Mouse (Mus musculus) lung, adult 2 months (tissue): Measurements from ENCODE around the gene Hbb-bt. TPM values are rescaled to one million over a fixed set of nuclear protein-coding genes. Genes with fewer than 3 reads are reported as not detected.
"Not testable (repeated sequence)": the region's sequence is repeated elsewhere in the genome, so short reads cannot be mapped to it uniquely, and the experiment has no call there.

ENCODE experiments used
- DNase-seq: peaks from one replicate; pipeline ENCODE4 v3.0.0; 2022
- H3K4me1 ChIP-seq: fragments of 200-500 bp; 2 replicates; pipeline ENCODE4 v1.6.1; 2011; ENCODE audit warnings: low read length; ENCODE audit not compliant: control insufficient read depth, insufficient read depth
- H3K4me3 ChIP-seq: fragments of 200-500 bp; replicated peaks from 2 replicates; pipeline ENCODE3; 2011; ENCODE audit warnings: low read depth, mild to moderate bottlenecking, control low read depth, low read length; ENCODE audit errors: extremely low read depth
- CTCF ChIP-seq: fragments of 200-500 bp; IDR thresholded peaks from 2 replicates; pipeline ENCODE4 v1.5.1; 2011; ENCODE audit warnings: mild to moderate bottlenecking, low read length, control low read depth; ENCODE audit not compliant: insufficient read depth
- POLR2A ChIP-seq: fragments of 200-500 bp; IDR thresholded peaks from 2 replicates; pipeline ENCODE4 v1.6.1; 2011; ENCODE audit warnings: low read depth, mild to moderate bottlenecking, control low read depth, low read length, borderline replicate concordance; ENCODE audit errors: extremely low read depth
- WGBS: fragments of 180-500 bp; shearing (Covaris S2); methylation state at CpG from one replicate; pipeline ENCODE4 v1.1.7; 2018; 5-methylcytosine and 5-hydroxymethylcytosine counted together
- polyA plus RNA-seq: library from polyadenylated mRNA; depleted of rRNA; stranded (reverse); fragments of >200 nt; gene quantifications from 2 replicates; pipeline ENCODE4 v1.2.3, GENCODE M21; 2012; rRNA removed

The Hbb-bt gene
- 1,037 and 2,074 TPM in 2 replicates for polyA plus RNA-seq

GRCm38 (mm10) chr7:103813766-103814165 lies at the start of gene Hbb-bt:
Hbb-bt (minus strand) TSS chr7:103813996.
- DNase-seq = no peak
- no peaks in the 10 kb centered on the region for H3K4me1 ChIP-seq
- H3K4me3 ChIP-seq = no peak within 1 kb of the TSS
- TF ChIP-seq CTCF = no peak
- no peak for TF ChIP-seq POLR2A
- 86% methylated on average over 3 of the region's 3 CpGs for WGBS

DNA sequence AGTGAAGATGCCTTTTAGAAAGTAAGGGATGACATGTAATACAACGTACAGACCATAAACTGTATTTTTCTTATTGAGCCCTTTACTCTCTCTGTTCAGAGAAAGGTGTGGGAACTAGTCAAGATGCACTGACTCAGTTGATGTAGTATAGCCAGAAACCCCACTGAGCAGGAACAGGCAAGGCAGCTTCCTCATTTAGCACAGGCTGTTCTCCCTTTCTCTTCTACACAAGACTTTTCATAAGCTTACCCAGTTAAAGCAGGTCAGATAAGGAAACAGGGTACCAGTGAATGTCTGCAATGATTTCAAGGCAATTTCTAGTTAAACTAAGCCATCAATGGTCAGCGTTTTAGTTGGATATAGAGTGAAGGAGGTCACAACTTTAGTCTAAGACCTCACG lies 47.7 kb upstream of the Hbb-bt start:
- H3K4me1 ChIP-seq = no peaks in the 10 kb centered on the region
- TF ChIP-seq CTCF (no peak), POLR2A (no peak)
- 77% methylated on average over 3 of the region's 3 CpGs for WGBS

DNA sequence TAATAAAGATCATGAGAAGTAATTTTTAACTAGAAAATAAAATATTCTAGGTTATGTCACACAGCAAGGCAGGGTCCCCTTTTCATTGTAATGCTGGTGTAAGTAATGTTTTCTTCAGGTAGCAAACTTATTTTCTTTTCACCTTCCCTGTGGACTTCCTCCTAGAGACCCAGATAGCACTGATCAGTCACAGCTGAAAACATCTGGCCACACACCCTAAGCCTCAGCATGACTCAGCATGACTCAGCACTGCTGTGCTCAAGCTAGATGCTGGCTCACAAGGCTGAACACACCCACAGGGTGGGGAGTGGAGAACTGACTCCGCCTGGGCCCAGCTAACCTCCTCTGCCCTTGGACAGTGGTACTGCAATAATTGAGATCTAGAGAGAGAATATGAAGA lies 47.1 kb upstream of the Hbb-bt start:
- no peak for TF ChIP-seq POLR2A
- no peak for TF ChIP-seq CTCF
- WGBS = 29% methylated on average over 1 of the region's 1 CpGs
- no peak overlapping the region for H3K4me3 ChIP-seq
- no peak for DNase-seq
- H3K4me1 ChIP-seq = no peaks in the 10 kb centered on the region

More for the DNA sequence above, 47.7 kb upstream of the Hbb-bt start:
- no peak for DNase-seq
- H3K4me3 ChIP-seq = no peak overlapping the region

GRCm38 (mm10) chr7:103859076-103859475 lies 45.3 kb upstream of the Hbb-bt start:
- Histone ChIP-seq H3K4me3 (no peak overlapping the region), H3K4me1 (no peaks in the 10 kb centered on the region)
- no peak for DNase-seq
- TF ChIP-seq POLR2A (no peak), CTCF (no peak)
- 39% methylated on average over 2 of the region's 2 CpGs for WGBS

DNA sequence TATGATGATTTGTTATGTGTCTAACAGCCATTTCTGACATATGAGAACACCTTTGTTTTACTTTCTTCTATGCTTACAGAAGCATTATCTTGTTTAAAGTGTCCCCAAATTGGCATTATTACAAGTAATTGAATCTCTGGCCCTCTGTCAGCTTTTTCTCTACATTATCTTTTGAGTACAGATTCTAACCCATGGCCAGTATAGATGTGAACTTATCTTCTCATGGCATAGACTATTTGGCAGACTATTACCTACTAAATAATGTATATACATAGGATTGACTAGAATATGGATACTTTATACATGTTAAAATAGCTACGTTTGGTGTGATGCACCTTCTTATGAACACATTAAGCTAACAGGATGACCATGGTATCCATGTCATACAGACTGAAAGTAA lies 40.9 kb upstream of the Hbb-bt start:
- H3K4me1 ChIP-seq = no peaks in the 10 kb centered on the region
- TF ChIP-seq POLR2A (no peak), CTCF (no peak)

GRCm38 (mm10) chr7:103853090-103853489 lies 39.3 kb upstream of the Hbb-bt start, which contains the start of gene Hbb-y:
Hbb-y (minus strand) TSS chr7:103853216.
- no peak for DNase-seq
- Histone ChIP-seq H3K4me1 (no peaks in the 10 kb centered on the region), H3K4me3 (no peak within 1 kb of the TSS)
- TF ChIP-seq CTCF (no peak), POLR2A (no peak)
- WGBS = 44% methylated on average over 2 of the region's 2 CpGs

More for the DNA sequence above, 40.9 kb upstream of the Hbb-bt start:
- WGBS = 56% methylated on average over 1 of the region's 1 CpGs
- DNase-seq = no peak
- no peak overlapping the region for H3K4me3 ChIP-seq

- no peak overlapping the region for H3K4me3 ChIP-seq
- no peak for TF ChIP-seq CTCF
- no peak for TF ChIP-seq POLR2A
- WGBS = 24% methylated on average over 1 of the region's 2 CpGs
- H3K4me1 ChIP-seq = no peaks in the 10 kb centered on the region
- DNase-seq = no peak
These were observed 30.9 kb upstream of the Hbb-bt start for GRCm38 (mm10) chr7:103844525-103845325.

GRCm38 (mm10) chr7:103843034-103843433 lies 29.2 kb upstream of the Hbb-bt start, which contains the start of gene Hbb-bh1:
Hbb-bh1 (minus strand) TSS chr7:103843164.
- no peak for TF ChIP-seq CTCF
- no peak for TF ChIP-seq POLR2A
- 72% methylated on average over 2 of the region's 2 CpGs for WGBS
- no peaks in the 10 kb centered on the region for H3K4me1 ChIP-seq
- H3K4me3 ChIP-seq = no peak within 1 kb of the TSS
- no peak for DNase-seq

DNA sequence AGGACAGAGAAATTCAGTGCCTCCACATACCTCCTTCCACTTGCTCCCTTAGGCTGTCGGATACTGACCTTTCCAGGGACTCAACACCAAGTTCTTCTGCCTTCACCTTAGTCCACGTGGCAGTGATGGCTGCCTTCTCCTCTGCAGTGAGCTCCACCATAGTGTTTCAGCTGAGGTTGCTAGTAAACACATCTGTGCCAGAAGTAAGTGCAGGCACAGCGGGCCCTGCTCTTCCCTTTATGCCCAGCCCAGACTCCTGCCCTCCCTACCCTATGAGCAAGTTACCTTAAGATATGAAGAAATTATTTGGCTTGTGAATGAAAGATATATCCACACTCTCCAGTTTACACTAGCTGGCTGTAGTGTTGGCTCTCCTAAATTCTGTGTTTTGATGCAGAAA lies 26.5 kb upstream of the Hbb-bt start, which contains the start of gene Hbb-bh2:
Gene Hbb-bh2, minus strand, starts transcription at position 253 of the 400 bp plus-strand sequence.
- 66% methylated on average over 3 of the region's 3 CpGs for WGBS
- Histone ChIP-seq H3K4me3 (no peak within 1 kb of the TSS), H3K4me1 (no peaks in the 10 kb centered on the region)
- DNase-seq = no peak
- TF ChIP-seq POLR2A (no peak), CTCF (no peak)

DNA sequence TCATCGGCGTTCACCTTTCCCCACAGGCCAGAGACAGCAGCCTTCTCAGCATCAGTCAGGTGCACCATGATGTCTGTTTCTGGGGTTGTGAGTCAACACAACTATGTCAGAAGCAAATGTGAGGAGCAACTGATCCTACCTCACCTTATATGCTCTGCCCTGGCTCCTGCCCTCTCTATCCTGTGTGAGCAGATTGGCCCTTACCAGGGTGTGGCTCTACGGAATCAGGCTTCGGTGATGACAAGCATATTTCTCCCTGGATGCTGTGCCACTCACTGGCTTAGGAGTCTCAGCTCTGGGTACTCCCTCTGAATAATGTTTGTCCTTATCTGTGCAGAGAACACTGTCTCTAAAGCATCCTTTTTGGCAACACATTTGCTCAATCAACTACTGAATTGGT lies 14.0 kb upstream of the Hbb-bt start, which contains the start of gene Hbb-bs:
Gene Hbb-bs, minus strand, starts transcription at position 289 of the 400 bp plus-strand sequence.
- Histone ChIP-seq H3K4me3 (no peak within 1 kb of the TSS), H3K4me1 (no peaks in the 10 kb centered on the region)
- DNase-seq = no peak
- no peak for TF ChIP-seq POLR2A
- 91% methylated on average over 4 of the region's 4 CpGs for WGBS

GRCm38 (mm10) chr7:103827139-103827538 lies 13.3 kb upstream of the Hbb-bt start:
- not testable (repeated sequence) for DNase-seq, H3K4me1 ChIP-seq, H3K4me3 ChIP-seq
- WGBS = no CpG with 5 or more reads among the region's 2 CpGs
